Mouse (Mus musculus) erythroblast, embryonic 14.5 days (primary cell): Measurements from ENCODE around the gene Wdr82.

Experiments used
- GATA1 ChIP-seq: IDR thresholded peaks from 2 replicates; pipeline ENCODE4 v1.6.1; 2012; ENCODE audit warnings: low read length, inconsistent platforms, mixed read lengths
- TAL1 ChIP-seq: IDR thresholded peaks from 3 replicates; pipeline ENCODE4 v1.6.1; 2012; ENCODE audit warnings: low read length, inconsistent platforms, mixed read lengths

DNA sequence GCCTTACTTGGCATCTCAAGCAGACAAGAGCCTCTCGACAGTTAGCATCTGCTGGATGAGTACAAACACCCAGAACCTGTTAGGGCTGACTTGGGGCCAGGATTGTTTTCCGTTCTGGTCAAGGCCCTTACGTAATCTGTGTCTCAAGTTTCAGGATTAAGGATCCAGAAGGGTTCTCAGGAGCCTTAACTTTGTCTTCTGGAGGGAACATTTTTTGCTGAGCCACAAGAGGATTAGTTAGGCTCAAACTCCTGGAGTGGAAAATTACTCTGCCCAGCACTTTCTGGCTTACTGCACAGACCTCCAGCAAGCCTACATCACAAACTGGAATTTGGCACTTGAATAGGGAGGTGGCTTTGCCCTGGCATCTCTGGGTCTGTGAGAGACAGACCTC is 66.1 kb downstream of the Wdr82 start:
- TF ChIP-seq TAL1 (no peak), GATA1 (no peak)
